Mouse (Mus musculus): Measurements from ENCODE around the gene Gtf2h4. TPM values are rescaled to one million over a fixed set of nuclear protein-coding genes. Genes with fewer than 3 reads are reported as not detected.

The Gtf2h4 gene
- total and polyA plus RNA-seq, 3 experiments = 76.3 to 97.6 TPM; not detected in 1

DNA sequence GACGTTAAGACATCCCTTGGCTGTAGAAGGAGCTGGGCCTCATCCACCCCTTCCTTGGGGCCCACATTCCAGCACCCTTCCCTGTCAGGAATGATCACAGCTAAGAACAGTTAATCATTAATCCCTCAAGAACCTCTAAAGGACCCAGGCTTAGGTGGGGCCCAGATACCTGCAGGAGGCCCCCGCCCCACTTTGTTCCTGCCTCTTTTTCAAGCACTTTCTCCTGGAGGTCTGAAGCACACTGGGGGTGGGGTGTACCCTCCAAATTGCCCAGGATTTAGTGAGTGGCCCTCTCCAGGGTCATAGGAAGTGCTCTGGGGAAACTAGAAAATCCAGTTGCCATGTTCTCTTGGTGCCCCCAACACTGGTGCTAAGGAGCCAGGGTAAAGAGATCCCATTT, 24.1 kb downstream of the Gtf2h4 start:
- no peak overlapping the region for H3K27ac ChIP-seq (ENCODE audit: control insufficient read depth, low read depth, low read length)
- no peaks in the 10 kb centered on the region for H3K4me1 ChIP-seq (ENCODE audit: control insufficient read depth in 1 of 2, insufficient read depth in 2 of 2, low read length in 2 of 2)
- peaks cover 0 to 8% of the 10 kb centered on the region in 2 experiments; a peak in 3 of 4 replicates for H3K27me3 ChIP-seq (ENCODE audit: control insufficient read depth in 1 of 2, insufficient read depth in 2 of 2, low read length in 2 of 2)
- H3K4me3 ChIP-seq (ENCODE audit: control insufficient read depth in 1 of 2, insufficient read depth in 1 of 2, low read depth in 2 of 2, low read length in 2 of 2) = no peak overlapping the region
- H3K9me3 ChIP-seq (replicated peaks; ENCODE audit: insufficient read depth, low read length) = no peaks in the 10 kb centered on the region
- DNase-seq (ENCODE audit: low read depth, low spot score) = no peak
- H3K9ac ChIP-seq (ENCODE audit: control insufficient read depth, low read depth, low read length, poor library complexity, severe bottlenecking) = no peak overlapping the region
- H3K79me2 ChIP-seq (ENCODE audit: control insufficient read depth, insufficient read depth, low read length, poor library complexity) = no peaks in the 10 kb centered on the region
- H3K36me3 ChIP-seq (ENCODE audit: control insufficient read depth in 1 of 2, insufficient read depth in 2 of 2, low read length in 2 of 2) = no peaks in the 10 kb centered on the region
- TF ChIP-seq TBP (IDR thresholded peaks at IDR 0.05; ENCODE audit: low read depth, low read length) (no peak), ZKSCAN1 (IDR thresholded peaks at IDR 0.05; ENCODE audit: low read depth, low read length) (no peak), SMC3 (IDR thresholded peaks at IDR 0.05; ENCODE audit: low read depth, low read length) (no peak), RAD21 (IDR thresholded peaks at IDR 0.05; ENCODE audit: low read depth, low read length) (no peak), JUND (IDR thresholded peaks at IDR 0.05; ENCODE audit: low read depth, low read length) (no peak), NELFE (IDR thresholded peaks at IDR 0.05; ENCODE audit: low read depth, low read length) (no peak), TCF12 (IDR thresholded peaks at IDR 0.05; ENCODE audit: low read depth, low read length) (no peak), POLR2AphosphoS5 (IDR thresholded peaks at IDR 0.05; ENCODE audit: borderline replicate concordance, low read depth, low read length) (no peak), EP300 (IDR thresholded peaks at IDR 0.05; ENCODE audit: low read depth in 1 of 2, low read length in 2 of 2) (no peak), CHD1 (IDR thresholded peaks at IDR 0.05; ENCODE audit: low read depth, low read length) (no peak), POLR2AphosphoS2 (IDR thresholded peaks at IDR 0.05; ENCODE audit: low read length) (no peak), MAX (IDR thresholded peaks at IDR 0.05; ENCODE audit: low read length) (no peak), CHD2 (IDR thresholded peaks at IDR 0.05; ENCODE audit: low read length) (no peak), ETS1 (IDR thresholded peaks at IDR 0.05; ENCODE audit: low read depth, low read length) (no peak), ELF1 (IDR thresholded peaks at IDR 0.05; ENCODE audit: low read depth, low read length) (no peak), MXI1 (IDR thresholded peaks at IDR 0.05; ENCODE audit: low read depth, low read length) (no peak), USF2 (IDR thresholded peaks at IDR 0.05; ENCODE audit: borderline replicate concordance in 1 of 2, insufficient read depth in 1 of 2, low read depth in 1 of 2, low read length in 2 of 2) (no peak), TAL1 (IDR thresholded peaks at IDR 0.05; ENCODE audit: low read length) (no peak), MYB (IDR thresholded peaks at IDR 0.05; ENCODE audit: low read depth, low read length) (no peak)

DNA sequence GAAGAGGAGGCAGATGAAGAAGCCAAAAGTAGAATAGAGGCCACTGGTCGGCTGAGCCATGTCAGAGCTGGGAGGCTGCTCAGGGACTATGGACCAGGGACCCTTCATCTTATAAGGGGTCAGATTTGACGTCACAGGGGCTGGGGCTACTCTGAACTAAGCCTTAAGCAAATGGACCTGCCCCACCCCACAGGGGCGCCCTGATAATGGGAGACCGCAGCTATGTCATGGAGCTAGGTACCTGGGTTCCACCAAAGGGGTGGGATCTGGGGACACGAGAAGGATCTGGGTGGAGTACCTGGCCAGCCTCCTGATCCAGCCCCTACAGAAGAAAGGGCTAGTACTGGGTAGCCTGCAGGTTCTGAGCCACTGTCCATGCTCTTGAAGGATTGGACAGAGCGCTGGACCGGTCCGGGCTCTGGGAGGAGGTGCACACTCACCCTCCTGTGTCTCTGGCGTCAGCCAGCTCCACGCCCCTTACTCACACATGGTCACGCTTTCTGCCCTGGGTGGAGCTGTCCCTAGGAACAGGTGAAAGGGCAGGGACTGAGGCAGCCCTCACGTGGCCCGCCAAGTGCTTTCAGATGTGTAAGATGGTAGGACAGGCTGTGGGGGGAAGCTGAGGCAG, 29.8 kb downstream of the Gtf2h4 start, which contains the start of gene Mucl3:
Gene Mucl3, minus strand, starts transcription at position 87 of the 628 bp plus-strand sequence.
- TF ChIP-seq GABPA (IDR thresholded peaks at IDR 0.05; ENCODE audit: low read depth, low read length) = no peak
- TF ChIP-seq POLR2AphosphoS5 (IDR thresholded peaks at IDR 0.05; ENCODE audit: borderline replicate concordance, low read depth, low read length) = no peak
- TF ChIP-seq CTCF (IDR thresholded peaks at IDR 0.05 in 2 of 3, conservative IDR thresholded peaks at IDR 0.05 in 1 of 3; ENCODE audit: control insufficient read depth in 1 of 3, insufficient read depth in 1 of 3, low read depth in 2 of 3, low read length in 3 of 3, poor library complexity in 1 of 3, severe bottlenecking in 1 of 3) = no peak
- no peak for TF ChIP-seq NRF1 (IDR thresholded peaks at IDR 0.05; ENCODE audit: insufficient read depth, low read depth, low read length, poor library complexity, severe bottlenecking)
- TF ChIP-seq SMC3 (IDR thresholded peaks at IDR 0.05; ENCODE audit: low read depth, low read length) = no peak
- TF ChIP-seq E2F4 (IDR thresholded peaks at IDR 0.05; ENCODE audit: borderline replicate concordance, low read depth, low read length) = no peak
- no peak for TF ChIP-seq MAFK (IDR thresholded peaks at IDR 0.05; ENCODE audit: borderline replicate concordance, low read depth, low read length)
- no peak for TF ChIP-seq CHD2 (IDR thresholded peaks at IDR 0.05; ENCODE audit: low read length)
- TF ChIP-seq RAD21 (IDR thresholded peaks at IDR 0.05; ENCODE audit: low read depth, low read length) = no peak
- TF ChIP-seq HCFC1 (IDR thresholded peaks at IDR 0.05; ENCODE audit: low read depth, low read length) = no peak
- no peak within 1 kb of the TSS for H3K9ac ChIP-seq (ENCODE audit: control insufficient read depth, low read depth, low read length, poor library complexity, severe bottlenecking)
- no peak for DNase-seq (ENCODE audit: low read depth, low spot score)
- no peaks in the 10 kb centered on the region for H3K79me2 ChIP-seq (ENCODE audit: control insufficient read depth, insufficient read depth, low read length, poor library complexity)
- H3K9me3 ChIP-seq (replicated peaks; ENCODE audit: insufficient read depth, low read length) = no peaks in the 10 kb centered on the region
- H3K4me3 ChIP-seq (ENCODE audit: control insufficient read depth in 1 of 2, insufficient read depth in 1 of 2, low read depth in 2 of 2, low read length in 2 of 2) = no peak within 1 kb of the TSS
- H3K27me3 ChIP-seq (ENCODE audit: control insufficient read depth in 1 of 2, insufficient read depth in 2 of 2, low read length in 2 of 2) = peaks cover 0 to 11% of the 10 kb centered on the region in 2 experiments
- no peak within 1 kb of the TSS for H3K27ac ChIP-seq (ENCODE audit: control insufficient read depth, low read depth, low read length)
- H3K36me3 ChIP-seq (ENCODE audit: control insufficient read depth in 1 of 2, insufficient read depth in 2 of 2, low read length in 2 of 2) = peaks cover 0 to 7% of the 10 kb centered on the region in 2 experiments; a peak in 1 of 4 replicates
- H3K4me1 ChIP-seq (ENCODE audit: control insufficient read depth in 1 of 2, insufficient read depth in 2 of 2, low read length in 2 of 2) = peaks cover 0 to 10% of the 10 kb centered on the region in 2 experiments; a peak in 2 of 4 replicates
